Mouse (Mus musculus) activated CD4-positive, CD25-positive, alpha-beta regulatory T cell (primary cell): ENCODE results near the gene Magoh. TPM values are rescaled to one million over a fixed set of nuclear protein-coding genes. Genes with fewer than 3 reads are reported as not detected.

ENCODE experiments used
- polyA plus RNA-seq, 2 experiments: library from polyadenylated mRNA; unstranded; fragments of 100-300 nt; shearing (Covaris generic); gene quantifications; one replicate each; pipeline ENCODE4 v1.2.1; 2017

Gene Magoh
- 100 to 1,000 TPM; 135 to 179 TPM for polyA plus RNA-seq

GRCm38 (mm10) chr4:107879254-107880050 lies at the start of gene Magoh:
Magoh (plus strand) TSS chr4:107879755.

GRCm38 (mm10) chr4:107889731-107890432 lies 10.3 kb downstream of the Magoh start, which contains the start of gene 0610037L13Rik:
0610037L13Rik (plus strand) TSS chr4:107889813.

DNA sequence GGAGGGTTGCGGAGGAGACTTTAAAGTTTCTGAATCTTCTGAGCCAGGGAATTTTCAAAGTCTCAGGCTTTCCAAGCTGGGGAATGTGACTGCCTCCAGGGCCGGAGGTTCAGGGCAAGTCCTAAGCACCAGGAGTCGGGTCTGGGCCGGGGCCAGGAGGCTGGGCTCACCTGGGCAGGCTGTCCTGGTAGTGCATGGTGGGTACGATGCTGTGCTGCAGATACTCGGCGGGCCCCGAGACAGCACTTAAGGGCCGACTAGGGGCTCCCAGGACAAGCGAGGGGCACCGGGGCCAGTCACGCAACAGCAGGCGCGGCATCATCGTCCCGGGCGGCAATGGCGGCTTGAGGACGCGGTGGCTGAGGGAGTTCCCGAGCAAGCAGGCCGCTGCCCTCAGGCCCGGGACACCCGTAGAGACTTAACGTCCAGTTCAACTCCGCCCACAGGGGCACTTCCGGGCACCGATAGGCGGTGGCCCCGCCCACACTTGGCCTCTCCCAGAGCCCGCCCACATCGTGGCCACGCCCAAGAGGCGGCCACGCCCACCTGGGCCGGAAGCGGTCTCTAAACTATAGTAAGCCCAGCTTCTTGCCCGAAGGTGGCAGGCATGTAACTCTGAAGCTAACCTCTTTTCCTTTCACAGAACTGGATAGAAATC lies 43.7 kb downstream of the Magoh start, which contains the start of gene Cpt2:
Gene Cpt2, minus strand, starts transcription at position 466 of the 658 bp plus-strand sequence.

Other genes starting within 250 kb of the Magoh start
- gene Dmrtb1, start 195.5 kb upstream of the Magoh start, polyA plus RNA-seq, result not detected
- gene Lrp8, start 77.5 kb upstream of the Magoh start, polyA plus RNA-seq, result 1 to 10 TPM; 4.7 to 7.6 TPM
- 10 to 100 TPM; 45.6 to 59.1 TPM for gene 0610037L13Rik, start 10.1 kb downstream of the Magoh start, polyA plus RNA-seq
- 10 to 100 TPM; 20.8 to 22.5 TPM for gene Cpt2, start 43.9 kb downstream of the Magoh start, polyA plus RNA-seq
- gene Slc1a7, start 88.6 kb downstream of the Magoh start, polyA plus RNA-seq, result not detected
- not detected for gene Podn, start 216.7 kb downstream of the Magoh start, polyA plus RNA-seq